Mouse (Mus musculus): ENCODE results near the gene Sgsm1. TPM values are rescaled to one million over a fixed set of nuclear protein-coding genes. Genes with fewer than 3 reads are reported as not detected.

Sgsm1 gene
- polyA plus RNA-seq, 1 experiment from 2014 or later = 8.5 TPM

DNA sequence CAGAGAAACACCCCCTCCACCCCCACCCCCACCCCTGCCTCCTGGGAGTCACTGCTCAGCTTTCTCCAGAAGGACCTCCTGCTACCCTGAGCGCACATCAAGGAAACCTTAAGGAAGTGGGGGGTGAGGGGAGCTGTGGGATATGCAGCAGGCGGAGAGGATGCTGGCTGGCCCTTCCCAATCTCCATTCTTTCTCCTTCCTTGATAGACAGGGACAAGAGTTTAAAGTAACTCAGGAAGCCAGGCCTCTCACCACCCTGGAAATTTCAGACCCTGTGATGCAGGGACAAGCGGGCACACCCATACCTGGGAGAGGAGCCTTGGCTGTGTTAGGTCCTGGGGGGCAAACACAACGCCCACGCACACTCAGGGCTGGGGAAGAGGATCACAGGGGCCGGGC is 100.3 kb downstream of the Sgsm1 start:
- no peaks in the 10 kb centered on the region for H3K9me3 ChIP-seq (ENCODE audit: control insufficient read depth, low read length)
- H3K27ac ChIP-seq (ENCODE audit: low read depth, low read length) = no peak overlapping the region
- no peak for DNase-seq (ENCODE audit: low spot score)
- no peaks in the 10 kb centered on the region for H3K27me3 ChIP-seq (ENCODE audit: control insufficient read depth, insufficient read depth, low read length)
- 81% methylated on average over 6 of the region's 6 CpGs for WGBS
- no peak overlapping the region for H3K4me3 ChIP-seq (ENCODE audit: low read depth, low read length)
- ATAC-seq (ENCODE audit: low FRiP score) = no peak
- no peak overlapping the region for H3K9ac ChIP-seq (ENCODE audit: low read depth, low read length)
- H3K4me1 ChIP-seq (replicated peaks; ENCODE audit: control insufficient read depth, insufficient read depth, low read length) = no peaks in the 10 kb centered on the region; the same call in 1 of the 2 replicates
- no peak overlapping the region for H3K4me2 ChIP-seq (replicated peaks; ENCODE audit: low read depth, low read length)
- H3K36me3 ChIP-seq (ENCODE audit: control insufficient read depth, insufficient read depth, low read length) = no peaks in the 10 kb centered on the region

DNA sequence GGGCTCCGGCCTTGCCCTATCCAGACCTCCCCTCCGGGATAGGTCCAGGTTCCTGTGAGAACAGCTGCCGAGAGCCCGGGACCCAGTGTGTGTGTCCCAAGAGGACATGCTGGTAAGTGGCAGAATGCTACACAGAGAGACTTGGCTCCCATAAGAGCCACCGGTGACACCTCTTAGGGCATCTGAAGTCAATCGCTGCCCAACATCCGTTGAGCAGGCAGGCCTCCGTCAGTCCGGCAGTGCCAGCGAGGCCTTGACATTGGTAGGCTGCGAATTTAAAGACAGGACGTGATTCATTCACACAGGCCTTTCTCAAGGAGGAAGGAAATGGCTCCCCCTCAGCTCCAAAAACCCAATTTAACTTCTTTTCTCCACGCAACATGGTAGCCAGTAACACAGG is 100.7 kb downstream of the Sgsm1 start:
- Histone ChIP-seq H3K9ac (ENCODE audit: low read depth, low read length) (no peak overlapping the region), H3K4me3 (ENCODE audit: low read depth, low read length) (no peak overlapping the region), H3K9me3 (ENCODE audit: control insufficient read depth, low read length) (no peaks in the 10 kb centered on the region), H3K27me3 (ENCODE audit: control insufficient read depth, insufficient read depth, low read length) (no peaks in the 10 kb centered on the region), H3K36me3 (ENCODE audit: control insufficient read depth, insufficient read depth, low read length) (no peaks in the 10 kb centered on the region), H3K4me2 (replicated peaks; ENCODE audit: low read depth, low read length) (no peak overlapping the region), H3K4me1 (replicated peaks; ENCODE audit: control insufficient read depth, insufficient read depth, low read length) (no peaks in the 10 kb centered on the region; the same call in 1 of the 2 replicates), H3K27ac (ENCODE audit: low read depth, low read length) (no peak overlapping the region)
- 89% methylated on average over 13 of the region's 13 CpGs for WGBS
- DNase-seq (ENCODE audit: low spot score) = no peak
- ATAC-seq (ENCODE audit: low FRiP score) = no peak

DNA sequence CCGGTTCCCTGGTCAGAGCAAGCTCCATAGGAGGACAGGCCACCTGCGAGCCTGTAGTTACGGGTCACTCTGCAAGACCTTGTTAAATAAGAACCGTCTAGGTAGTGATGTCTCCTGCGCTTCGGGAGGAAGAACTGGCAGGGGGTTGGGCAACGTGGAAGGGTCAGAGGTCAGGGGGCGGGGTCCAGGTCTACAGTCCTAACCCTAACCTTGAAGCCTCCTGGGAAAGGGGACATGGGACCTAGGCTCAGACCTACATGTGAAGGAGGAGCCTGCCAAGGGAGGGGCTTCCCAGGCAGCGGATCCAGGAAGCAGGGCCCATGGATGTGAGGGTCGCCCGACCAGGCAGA is 101.2 kb downstream of the Sgsm1 start:
- H3K4me2 ChIP-seq (replicated peaks; ENCODE audit: low read depth, low read length) = no peak overlapping the region
- 52% methylated on average over 11 of the region's 11 CpGs for WGBS
- no peaks in the 10 kb centered on the region; the same call in 1 of the 2 replicates for H3K4me1 ChIP-seq (replicated peaks; ENCODE audit: control insufficient read depth, insufficient read depth, low read length)
- DNase-seq (ENCODE audit: low spot score) (no peak), ATAC-seq (ENCODE audit: low FRiP score) (no peak)
- no peaks in the 10 kb centered on the region for H3K27me3 ChIP-seq (ENCODE audit: control insufficient read depth, insufficient read depth, low read length)
- H3K36me3 ChIP-seq (ENCODE audit: control insufficient read depth, insufficient read depth, low read length) = no peaks in the 10 kb centered on the region
- H3K4me3 ChIP-seq (ENCODE audit: low read depth, low read length) = no peak overlapping the region
- H3K27ac ChIP-seq (ENCODE audit: low read depth, low read length) = no peak overlapping the region
- H3K9ac ChIP-seq (ENCODE audit: low read depth, low read length) = no peak overlapping the region
- H3K9me3 ChIP-seq (ENCODE audit: control insufficient read depth, low read length) = no peaks in the 10 kb centered on the region

DNA sequence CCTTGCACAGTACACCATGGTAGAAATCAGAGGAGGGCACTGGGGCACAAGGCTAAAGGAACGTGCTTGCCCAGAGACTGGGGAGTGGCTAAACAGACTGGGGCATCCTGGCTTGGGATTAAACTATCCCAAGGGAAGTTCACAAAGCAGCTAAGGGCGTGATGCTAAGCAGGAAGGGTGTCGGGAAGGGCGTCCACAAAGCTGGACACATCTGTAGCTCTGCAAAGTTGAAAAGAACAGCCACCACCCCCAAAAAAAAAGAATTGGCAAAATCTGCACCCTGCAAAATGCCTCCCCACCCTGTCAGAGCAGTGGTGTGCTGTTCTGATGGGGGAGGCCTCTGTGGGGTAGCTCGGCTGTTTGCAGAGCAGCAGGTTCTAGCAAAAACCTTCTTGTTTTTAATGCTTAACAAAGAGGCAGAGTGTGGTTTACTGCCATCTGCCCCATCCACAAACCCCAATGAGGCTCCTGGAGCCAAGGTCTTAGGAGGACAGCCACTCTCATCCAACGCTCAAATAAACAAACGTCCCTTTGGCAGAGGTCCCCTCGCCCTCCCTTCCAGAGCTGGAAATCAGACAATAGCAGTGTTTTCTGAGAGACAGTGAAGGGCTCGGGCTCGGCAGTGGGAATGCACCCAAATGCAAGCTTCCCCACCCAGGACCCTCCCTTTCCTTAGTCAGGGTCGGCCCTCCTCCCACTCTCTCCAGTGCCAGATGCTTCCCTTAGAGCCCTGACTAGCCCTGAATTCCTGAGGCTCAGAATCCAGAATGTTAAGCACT is 101.8 kb downstream of the Sgsm1 start:
- no peaks in the 10 kb centered on the region for H3K9me3 ChIP-seq (ENCODE audit: control insufficient read depth, low read length)
- no peaks in the 10 kb centered on the region for H3K36me3 ChIP-seq (ENCODE audit: control insufficient read depth, insufficient read depth, low read length)
- ATAC-seq (ENCODE audit: low FRiP score) = no peak
- peak; percentile 33 for DNase-seq (ENCODE audit: low spot score)
- WGBS = 47% methylated on average over 11 of the region's 11 CpGs
- H3K9ac ChIP-seq (ENCODE audit: low read depth, low read length) = no peak overlapping the region
- H3K27me3 ChIP-seq (ENCODE audit: control insufficient read depth, insufficient read depth, low read length) = no peaks in the 10 kb centered on the region
- no peaks in the 10 kb centered on the region; the same call in 1 of the 2 replicates for H3K4me1 ChIP-seq (replicated peaks; ENCODE audit: control insufficient read depth, insufficient read depth, low read length)
- H3K27ac ChIP-seq (ENCODE audit: low read depth, low read length) = peak overlapping the region; percentile 48
- no peak overlapping the region for H3K4me3 ChIP-seq (ENCODE audit: low read depth, low read length)
- H3K4me2 ChIP-seq (replicated peaks; ENCODE audit: low read depth, low read length) = no peak overlapping the region

DNA sequence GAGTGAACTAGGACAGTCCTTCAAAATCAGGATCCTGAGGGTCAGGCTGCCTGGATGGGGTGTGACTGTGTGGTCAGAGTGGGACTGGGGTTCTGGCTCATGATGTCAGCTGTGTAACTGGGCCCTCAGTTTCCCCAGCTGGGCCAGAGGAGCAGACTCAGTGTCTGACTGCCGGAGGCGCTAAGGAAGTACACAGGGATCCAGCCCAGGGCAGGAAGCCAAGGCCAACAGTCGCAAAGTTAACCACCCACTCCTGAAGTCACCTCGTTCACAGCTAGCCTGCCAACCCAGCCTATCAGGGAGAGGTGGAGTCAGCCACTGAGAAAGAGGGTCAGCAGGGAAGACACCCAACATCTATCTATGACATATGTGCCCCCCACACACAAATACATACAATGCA is 102.5 kb downstream of the Sgsm1 start:
- H3K4me3 ChIP-seq (ENCODE audit: low read depth, low read length) = no peak overlapping the region
- WGBS = 87% methylated on average over 4 of the region's 4 CpGs
- no peaks in the 10 kb centered on the region; the same call in 1 of the 2 replicates for H3K4me1 ChIP-seq (replicated peaks; ENCODE audit: control insufficient read depth, insufficient read depth, low read length)
- H3K27ac ChIP-seq (ENCODE audit: low read depth, low read length) = no peak overlapping the region
- H3K9me3 ChIP-seq (ENCODE audit: control insufficient read depth, low read length) = no peaks in the 10 kb centered on the region
- H3K36me3 ChIP-seq (ENCODE audit: control insufficient read depth, insufficient read depth, low read length) = no peaks in the 10 kb centered on the region
- DNase-seq (ENCODE audit: low spot score) (no peak), ATAC-seq (ENCODE audit: low FRiP score) (no peak)
- H3K27me3 ChIP-seq (ENCODE audit: control insufficient read depth, insufficient read depth, low read length) = no peaks in the 10 kb centered on the region
- no peak overlapping the region for H3K9ac ChIP-seq (ENCODE audit: low read depth, low read length)
- no peak overlapping the region for H3K4me2 ChIP-seq (replicated peaks; ENCODE audit: low read depth, low read length)

DNA sequence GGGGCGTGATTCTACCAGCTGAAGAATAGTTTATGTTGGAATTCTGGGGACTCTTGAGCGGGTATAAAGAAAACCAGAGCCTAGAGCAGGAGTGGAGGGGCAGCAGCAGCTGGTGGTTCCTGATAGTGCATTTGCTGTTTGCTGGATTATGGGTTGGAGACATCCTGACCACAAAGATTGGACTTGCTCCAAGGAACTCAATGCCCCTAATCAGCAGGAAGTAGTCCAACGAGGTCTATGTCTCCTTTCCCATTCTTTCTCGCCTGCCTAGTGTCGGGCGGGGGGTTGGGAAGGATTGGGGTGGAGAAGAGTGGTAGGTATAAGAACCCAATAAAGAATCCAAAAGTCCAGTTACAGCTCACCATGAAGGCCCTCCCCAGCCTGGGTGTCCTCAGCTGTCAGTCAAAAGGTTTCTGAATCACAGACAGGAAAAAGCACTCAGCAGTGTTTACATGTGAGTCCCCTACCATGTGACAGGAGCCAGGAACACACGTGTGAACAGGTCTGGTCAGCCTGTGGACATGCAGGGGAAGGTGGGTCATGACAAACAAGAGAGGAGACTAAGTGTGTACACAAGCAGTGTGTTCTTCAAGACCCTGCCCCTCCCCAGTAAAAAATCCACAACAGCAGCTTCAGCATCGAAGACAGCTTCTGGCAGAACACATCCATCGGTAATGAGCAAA is 103.8 kb downstream of the Sgsm1 start:
- H3K4me3 ChIP-seq (ENCODE audit: low read depth, low read length) = no peak overlapping the region
- no peak overlapping the region for H3K27ac ChIP-seq (ENCODE audit: low read depth, low read length)
- H3K4me2 ChIP-seq (replicated peaks; ENCODE audit: low read depth, low read length) = no peak overlapping the region
- no peaks in the 10 kb centered on the region; the same call in 1 of the 2 replicates for H3K4me1 ChIP-seq (replicated peaks; ENCODE audit: control insufficient read depth, insufficient read depth, low read length)
- no peaks in the 10 kb centered on the region for H3K27me3 ChIP-seq (ENCODE audit: control insufficient read depth, insufficient read depth, low read length)
- H3K9me3 ChIP-seq (ENCODE audit: control insufficient read depth, low read length) = no peaks in the 10 kb centered on the region
- H3K9ac ChIP-seq (ENCODE audit: low read depth, low read length) = no peak overlapping the region
- ATAC-seq (ENCODE audit: low FRiP score) = no peak
- no peak for DNase-seq (ENCODE audit: low spot score)
- H3K36me3 ChIP-seq (ENCODE audit: control insufficient read depth, insufficient read depth, low read length) = no peaks in the 10 kb centered on the region
- 72% methylated on average over 9 of the region's 9 CpGs for WGBS

DNA sequence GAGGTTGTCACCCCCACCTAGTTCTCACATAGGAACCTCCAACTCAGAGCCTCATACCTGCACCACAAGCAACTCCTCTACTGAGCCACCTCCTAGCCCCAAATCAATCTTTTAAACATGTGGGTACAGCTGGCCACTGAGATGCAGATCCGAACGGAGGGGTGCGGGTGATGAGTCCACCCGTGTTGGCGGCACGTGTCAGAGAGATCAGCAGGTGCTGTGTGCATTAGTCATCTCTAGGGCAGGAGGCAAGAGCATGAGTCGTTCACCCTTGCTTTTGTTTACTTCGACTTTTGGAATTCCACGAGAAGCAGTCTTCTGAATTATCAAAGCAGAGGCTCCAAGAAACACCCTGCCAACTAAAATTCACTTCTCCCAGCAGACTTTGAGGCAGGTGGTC is 106.4 kb downstream of the Sgsm1 start:
- Histone ChIP-seq H3K27me3 (ENCODE audit: control insufficient read depth, insufficient read depth, low read length) (no peaks in the 10 kb centered on the region), H3K9me3 (ENCODE audit: control insufficient read depth, low read length) (no peaks in the 10 kb centered on the region), H3K9ac (ENCODE audit: low read depth, low read length) (no peak overlapping the region), H3K4me1 (replicated peaks; ENCODE audit: control insufficient read depth, insufficient read depth, low read length) (no peaks in the 10 kb centered on the region; the same call in 1 of the 2 replicates), H3K4me3 (ENCODE audit: low read depth, low read length) (no peak overlapping the region), H3K27ac (ENCODE audit: low read depth, low read length) (no peak overlapping the region), H3K36me3 (ENCODE audit: control insufficient read depth, insufficient read depth, low read length) (no peaks in the 10 kb centered on the region), H3K4me2 (replicated peaks; ENCODE audit: low read depth, low read length) (no peak overlapping the region)
- ATAC-seq (ENCODE audit: low FRiP score) (no peak), DNase-seq (ENCODE audit: low spot score) (no peak)
- 92% methylated on average over 9 of the region's 9 CpGs for WGBS

DNA sequence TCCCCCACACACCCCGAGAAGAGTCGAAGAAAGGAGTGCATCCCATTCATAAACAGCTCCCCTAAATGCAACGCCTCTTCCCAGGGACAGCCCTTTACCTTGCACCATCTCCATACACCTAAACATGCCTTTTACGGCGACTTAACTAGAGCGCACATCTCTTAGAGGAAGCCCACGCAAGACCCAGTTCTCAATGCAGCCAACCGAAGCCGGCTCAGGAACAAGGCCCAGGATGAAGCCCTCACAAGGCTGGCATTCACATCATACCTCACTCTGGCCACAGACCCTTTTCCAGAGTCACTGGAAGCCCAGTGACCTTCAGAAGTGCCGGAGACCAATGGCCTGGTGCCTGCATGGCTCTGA is 110.8 kb downstream of the Sgsm1 start:
- H3K4me3 ChIP-seq (ENCODE audit: low read depth, low read length) = no peak overlapping the region
- H3K9me3 ChIP-seq (ENCODE audit: control insufficient read depth, low read length) = no peaks in the 10 kb centered on the region
- H3K27me3 ChIP-seq (ENCODE audit: control insufficient read depth, insufficient read depth, low read length) = no peaks in the 10 kb centered on the region
- H3K9ac ChIP-seq (ENCODE audit: low read depth, low read length) = no peak overlapping the region
- H3K4me1 ChIP-seq (replicated peaks; ENCODE audit: control insufficient read depth, insufficient read depth, low read length) = no peaks in the 10 kb centered on the region
- DNase-seq (ENCODE audit: low spot score) (no peak), ATAC-seq (ENCODE audit: low FRiP score) (no peak)
- H3K27ac ChIP-seq (ENCODE audit: low read depth, low read length) = no peak overlapping the region
- H3K4me2 ChIP-seq (replicated peaks; ENCODE audit: low read depth, low read length) = no peak overlapping the region
- H3K36me3 ChIP-seq (ENCODE audit: control insufficient read depth, insufficient read depth, low read length) = no peaks in the 10 kb centered on the region
- 90% methylated on average over 10 of the region's 10 CpGs for WGBS

Measured in hindbrain, embryonic 11.5 days (tissue).